Mouse (Mus musculus) spleen, adult 2 months (tissue): ENCODE results near the gene Cd209a. TPM values are rescaled to one million over a fixed set of nuclear protein-coding genes. Genes with fewer than 3 reads are reported as not detected.

Experiments
- DNase-seq, 2 experiments: peaks; one replicate each; pipeline versions ENCODE4 v3.0.0 to v3.0.0-alpha.2; 2012 to 2021; ENCODE audit warnings: low spot score in 2 of 2, low read depth in 1 of 2
- H3K27ac ChIP-seq: fragments of 200-500 bp; 2 replicates; pipeline ENCODE4 v1.5.1; 2012; ENCODE audit warnings: low read length, inconsistent platforms; ENCODE audit not compliant: insufficient read depth
- H3K27me3 ChIP-seq: fragments of 200-500 bp; 2 replicates; pipeline ENCODE4 v1.6.1; 2012; ENCODE audit warnings: mild to moderate bottlenecking, moderate library complexity, low read length, inconsistent platforms; ENCODE audit not compliant: control insufficient read depth, insufficient read depth
- H3K36me3 ChIP-seq: fragments of 200-500 bp; 2 replicates; pipeline ENCODE4 v1.6.1; 2012; ENCODE audit warnings: mild to moderate bottlenecking, low read length, inconsistent platforms; ENCODE audit not compliant: control insufficient read depth, insufficient read depth
- H3K4me1 ChIP-seq: fragments of 200-500 bp; 2 replicates; pipeline ENCODE4 v1.6.1; 2011; ENCODE audit warnings: inconsistent platforms; ENCODE audit not compliant: control insufficient read depth, insufficient read depth, insufficient read length
- H3K4me3 ChIP-seq: fragments of 200-500 bp; 2 replicates; pipeline ENCODE4 v1.5.1; 2011; ENCODE audit warnings: mild to moderate bottlenecking, inconsistent platforms; ENCODE audit not compliant: insufficient read depth, insufficient read length; ENCODE audit errors: extremely low read depth
- CTCF ChIP-seq: fragments of 200-500 bp; IDR thresholded peaks from 2 replicates; pipeline ENCODE4 v1.5.1; 2011; ENCODE audit warnings: mild to moderate bottlenecking, inconsistent platforms; ENCODE audit not compliant: insufficient read depth, insufficient read length, insufficient replicate concordance; ENCODE audit errors: extremely low read depth
- POLR2A ChIP-seq: fragments of 200-500 bp; IDR thresholded peaks from 2 replicates; pipeline ENCODE4 v1.6.1; 2011; ENCODE audit warnings: low read depth, low read length, inconsistent platforms
- WGBS: fragments of 180-500 bp; shearing (Covaris S2); methylation state at CpG from one replicate; pipeline ENCODE4 v1.1.7; 2018; 5-methylcytosine and 5-hydroxymethylcytosine counted together
- polyA plus RNA-seq: library from polyadenylated mRNA; depleted of rRNA; stranded (reverse); fragments of >200 nt; gene quantifications from 2 replicates; pipeline ENCODE4 v1.2.3, GENCODE M21; 2012

Cd209a gene
- polyA plus RNA-seq, 1 experiment = 0.77 TPM

- no peak for DNase-seq
- TF ChIP-seq CTCF (no peak), POLR2A (no peak)
- WGBS = 76% methylated on average over 5 of the region's 5 CpGs
- H3K27me3 ChIP-seq = no peaks in the 10 kb centered on the region
- H3K4me3 ChIP-seq = no peak within 1 kb of the TSS
- no peaks in the 10 kb centered on the region for H3K36me3 ChIP-seq
- H3K4me1 ChIP-seq = no peaks in the 10 kb centered on the region
- H3K27ac ChIP-seq = no peak within 1 kb of the TSS
Measured at GRCm38 (mm10) chr8:3720551-3720950, 28.2 kb downstream of the Cd209a start, which contains the start of gene Clec4g. TSS of gene Clec4g (minus strand) at chr8:3720651.

DNA sequence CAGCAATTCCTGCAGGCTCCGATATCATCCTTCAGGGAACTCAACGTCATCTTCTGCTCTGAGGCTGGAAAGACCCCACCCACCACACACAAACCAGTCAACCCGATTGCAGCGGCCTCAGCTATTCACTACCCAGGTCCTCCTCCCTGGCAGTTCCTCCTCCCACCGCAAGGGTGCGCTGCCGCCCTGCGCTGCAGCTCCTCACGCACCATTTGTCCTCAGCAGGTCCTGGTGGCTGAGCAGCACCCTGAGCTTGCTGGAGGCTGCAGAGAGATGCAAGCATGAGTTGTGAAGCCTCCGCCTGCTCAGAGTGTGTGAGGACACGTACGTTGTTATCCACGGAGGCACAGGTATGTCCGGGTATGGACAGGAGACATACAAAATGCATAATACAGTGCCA, 30.2 kb downstream of the Cd209a start:
- Histone ChIP-seq H3K4me3 (no peak overlapping the region), H3K4me1 (no peaks in the 10 kb centered on the region; the same call in 1 of the 2 replicates), H3K36me3 (no peaks in the 10 kb centered on the region), H3K27ac (no peak overlapping the region), H3K27me3 (no peaks in the 10 kb centered on the region)
- WGBS = 28% methylated on average over 14 of the region's 14 CpGs
- DNase-seq = peak; percentile 43 to 85
- TF ChIP-seq POLR2A (no peak), CTCF (peak; percentile 100)

DNA sequence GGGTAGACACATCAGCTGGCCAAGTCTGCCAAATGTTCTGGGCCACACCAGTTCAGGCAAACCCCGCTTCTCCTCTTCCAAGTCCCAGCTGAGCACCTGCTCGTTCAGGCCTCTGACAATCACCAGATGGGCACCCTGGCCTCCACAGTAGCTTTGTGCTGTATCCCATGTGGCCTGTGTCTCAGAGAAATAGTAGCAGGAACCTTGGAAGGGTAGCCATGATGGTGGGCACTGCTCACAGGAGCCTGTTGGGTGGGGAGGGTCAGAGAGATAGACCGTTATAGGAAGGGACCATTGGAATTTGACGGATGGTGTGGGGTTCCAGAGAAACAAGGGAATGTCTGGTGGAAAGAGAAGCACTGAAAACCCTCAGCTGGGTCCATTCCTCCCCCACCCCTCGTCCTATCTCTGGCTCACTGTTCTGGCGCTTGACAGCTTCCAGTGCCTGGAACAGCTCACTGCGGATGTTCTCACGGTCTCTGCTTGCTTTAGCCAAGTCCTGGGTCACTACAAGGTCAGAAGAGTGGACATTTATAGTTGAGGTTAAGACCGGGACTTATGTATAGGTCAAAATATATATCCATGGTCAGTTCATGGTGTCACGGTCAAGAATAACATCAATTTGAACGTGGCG, 31.3 kb downstream of the Cd209a start:
- WGBS = 84% methylated on average over 12 of the region's 12 CpGs
- TF ChIP-seq CTCF (no peak), POLR2A (no peak)
- Histone ChIP-seq H3K27ac (no peak overlapping the region), H3K36me3 (no peaks in the 10 kb centered on the region), H3K4me1 (peaks cover 3% of the 10 kb centered on the region), H3K4me3 (no peak overlapping the region), H3K27me3 (no peaks in the 10 kb centered on the region)
- DNase-seq = no peak

- Histone ChIP-seq H3K4me1 (peaks cover 22% of the 10 kb centered on the region), H3K4me3 (no peak overlapping the region), H3K36me3 (no peaks in the 10 kb centered on the region), H3K27ac (peak overlapping the region; percentile 81), H3K27me3 (no peaks in the 10 kb centered on the region)
- peak; percentile 12 to 57 for DNase-seq
- TF ChIP-seq CTCF (no peak), POLR2A (no peak)
- 0% methylated on average over 2 of the region's 2 CpGs for WGBS
Measured at GRCm38 (mm10) chr8:3711646-3712045, 37.1 kb downstream of the Cd209a start.

DNA sequence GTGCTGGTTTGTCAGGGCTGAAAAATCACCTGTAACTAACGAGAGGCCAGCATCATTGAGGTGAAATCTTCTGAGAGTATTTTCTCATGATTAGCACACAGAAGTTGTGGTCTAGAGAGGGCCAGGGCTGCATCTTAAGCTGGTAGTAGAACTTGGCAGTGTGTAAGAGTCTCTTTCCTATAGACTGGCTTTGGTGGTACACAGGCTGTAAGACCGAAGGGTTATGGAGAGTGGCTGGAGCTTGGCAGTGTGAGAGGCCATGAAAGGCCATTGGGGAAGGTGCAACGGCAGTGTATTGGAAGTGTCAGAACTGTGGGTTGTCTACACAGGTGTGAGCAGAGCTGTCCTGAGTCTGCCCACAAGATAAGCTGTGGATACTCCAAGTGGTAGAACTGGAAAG, 38.5 kb downstream of the Cd209a start:
- Histone ChIP-seq H3K36me3 (no peaks in the 10 kb centered on the region), H3K27me3 (no peaks in the 10 kb centered on the region), H3K27ac (peak overlapping the region; percentile 78), H3K4me1 (peaks cover 22% of the 10 kb centered on the region), H3K4me3 (no peak overlapping the region)
- DNase-seq = no peak
- TF ChIP-seq CTCF (no peak), POLR2A (no peak)
- WGBS = 39% methylated on average over 3 of the region's 3 CpGs

DNA sequence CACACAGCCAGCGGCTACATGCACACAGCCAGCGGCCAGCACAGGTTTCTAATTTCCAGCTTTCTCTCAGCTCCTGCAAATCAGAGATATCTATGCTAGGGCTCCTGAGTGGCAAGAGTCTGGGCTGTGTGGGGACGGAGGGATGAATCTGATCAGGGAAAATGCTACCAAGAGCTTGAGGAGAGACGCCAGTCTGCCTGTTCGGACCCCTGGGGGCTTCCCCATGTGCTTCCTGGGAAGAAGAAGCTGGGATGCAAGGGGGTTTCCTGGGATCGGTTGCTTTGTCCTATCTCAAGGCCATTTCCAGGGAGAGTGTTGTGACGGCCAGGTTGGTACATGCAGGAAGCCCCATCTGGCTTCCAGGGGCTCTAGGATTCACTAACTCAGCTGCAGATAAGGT, 41.2 kb downstream of the Cd209a start:
- Histone ChIP-seq H3K27me3 (no peaks in the 10 kb centered on the region), H3K4me1 (peaks cover 21% of the 10 kb centered on the region; the same call in 1 of the 2 replicates), H3K4me3 (no peak overlapping the region), H3K36me3 (no peaks in the 10 kb centered on the region), H3K27ac (no peak overlapping the region)
- WGBS = 82% methylated on average over 7 of the region's 7 CpGs
- TF ChIP-seq POLR2A (no peak), CTCF (no peak)
- DNase-seq = no peak

DNA sequence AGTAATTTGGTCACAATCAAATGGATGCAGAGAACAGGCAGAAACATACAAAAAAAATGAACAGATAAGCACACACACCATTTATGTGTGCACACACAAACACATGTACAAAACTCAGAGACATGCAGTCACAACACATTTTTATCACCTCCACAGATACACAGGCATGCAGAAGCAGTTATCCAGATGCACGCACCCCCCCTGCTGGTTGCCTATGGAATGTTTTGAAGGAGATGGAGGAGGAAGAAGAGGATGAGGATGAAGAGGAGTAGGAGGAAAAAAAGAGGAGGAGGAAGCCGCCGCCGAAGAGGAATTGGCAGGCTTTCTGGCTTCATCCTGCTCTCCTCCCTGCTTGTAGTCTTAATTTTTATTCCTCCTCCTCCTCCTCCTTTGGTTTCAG, 43.1 kb downstream of the Cd209a start:
- no peak for DNase-seq

More for the DNA sequence above, 43.1 kb downstream of the Cd209a start:
- no peaks in the 10 kb centered on the region for H3K36me3 ChIP-seq
- no peak overlapping the region for H3K27ac ChIP-seq
- peaks cover 9% of the 10 kb centered on the region; the same call in 1 of the 2 replicates for H3K4me1 ChIP-seq
- TF ChIP-seq CTCF (no peak), POLR2A (no peak)
- no peak overlapping the region for H3K4me3 ChIP-seq
- H3K27me3 ChIP-seq = no peaks in the 10 kb centered on the region
- WGBS = 38% methylated on average over 4 of the region's 4 CpGs
